Mouse (Mus musculus): Measurements from ENCODE around the gene Vmn2r11. TPM values are rescaled to one million over a fixed set of nuclear protein-coding genes. Genes with fewer than 3 reads are reported as not detected.

The Vmn2r11 gene
- polyA plus RNA-seq, 1 experiment from 2014 or later = not detected

Other genes starting within 250 kb of the Vmn2r11 start
- gene Vmn2r9, start 207.0 kb downstream of the Vmn2r11 start, polyA plus RNA-seq (2014; fragmentation: Nextera tagmentation; extraction: Ambion mirVana) = not detected in 2 replicates
- gene Vmn2r10, start 53.0 kb downstream of the Vmn2r11 start, polyA plus RNA-seq (2014; fragmentation: Nextera tagmentation; extraction: Ambion mirVana) = not detected in 2 replicates
- not detected in 2 replicates for gene Vmn2r12, start 38.4 kb upstream of the Vmn2r11 start, polyA plus RNA-seq (2014; fragmentation: Nextera tagmentation; extraction: Ambion mirVana)
- not detected in 2 replicates for gene Vmn2r13, start 132.6 kb upstream of the Vmn2r11 start, polyA plus RNA-seq (2014; fragmentation: Nextera tagmentation; extraction: Ambion mirVana)
- gene Vmn2r14, start 165.1 kb upstream of the Vmn2r11 start, polyA plus RNA-seq (2014; fragmentation: Nextera tagmentation; extraction: Ambion mirVana) = not detected in 2 replicates
- gene Vmn2r15, start 238.1 kb upstream of the Vmn2r11 start, polyA plus RNA-seq (2014; fragmentation: Nextera tagmentation; extraction: Ambion mirVana) = not detected in 2 replicates